Mouse (Mus musculus): ENCODE data around the gene Calcr.
"Not testable (repeated sequence)": the region's sequence is repeated elsewhere in the genome, so short reads cannot be mapped to it uniquely, and the experiment has no call there.

Gene Calcr

GRCm38 (mm10) chr6:3764230-3764764 lies at the start of gene Calcr:
Calcr (minus strand) TSS chr6:3764714.
- in situ Hi-C loops (cut with MboI; ENCODE audit: low sequenced_read_pairs) = no loop called here

- in situ Hi-C loops (cut with MboI; ENCODE audit: low sequenced_read_pairs) = no loop called here
Observed at GRCm38 (mm10) chr6:3767485-3767884, 3.0 kb upstream of the Calcr start.

GRCm38 (mm10) chr6:3763171-3763967 lies 1.1 kb downstream of the Calcr start:
- in situ Hi-C loops (cut with MboI; ENCODE audit: low sequenced_read_pairs) = no loop called here

- in situ Hi-C loops (cut with MboI; ENCODE audit: low sequenced_read_pairs) = no loop called here
Observed at GRCm38 (mm10) chr6:3751576-3751975, 12.9 kb downstream of the Calcr start.

- in situ Hi-C loops (cut with MboI; ENCODE audit: low sequenced_read_pairs) = loop anchor here (10.0 kb wide), 1 partner anchor 245 kb away; no protein-coding TSS in a partner anchor
Observed at GRCm38 (mm10) chr6:3749624-3750023, 14.9 kb downstream of the Calcr start.

GRCm38 (mm10) chr6:3745546-3745945 lies 19.0 kb downstream of the Calcr start:
- in situ Hi-C loops (cut with MboI; ENCODE audit: low sequenced_read_pairs) = loop anchor here (10.0 kb wide), 1 partner anchor 241 kb away; no protein-coding TSS in a partner anchor

- in situ Hi-C loops (cut with MboI; ENCODE audit: low sequenced_read_pairs) = loop anchor here (10.0 kb wide), 1 partner anchor 237 kb away; no protein-coding TSS in a partner anchor
Observed at GRCm38 (mm10) chr6:3741996-3742713, 22.4 kb downstream of the Calcr start.

GRCm38 (mm10) chr6:3741296-3741695 lies 23.2 kb downstream of the Calcr start:
- in situ Hi-C loops (cut with MboI; ENCODE audit: low sequenced_read_pairs) = loop anchor here (10.0 kb wide), 1 partner anchor 236 kb away; no protein-coding TSS in a partner anchor

- in situ Hi-C loops (cut with MboI; ENCODE audit: low sequenced_read_pairs) = no loop called here
Observed at GRCm38 (mm10) chr6:3730246-3730867, 34.2 kb downstream of the Calcr start.

GRCm38 (mm10) chr6:3688087-3688642 lies 76.3 kb downstream of the Calcr start:
- in situ Hi-C loops (cut with MboI; ENCODE audit: low sequenced_read_pairs) = no loop called here

GRCm38 (mm10) chr6:3678286-3678685 lies 86.2 kb downstream of the Calcr start:
- in situ Hi-C loops (cut with MboI; ENCODE audit: low sequenced_read_pairs) = not testable (repeated sequence)

- in situ Hi-C loops (cut with MboI; ENCODE audit: low sequenced_read_pairs) = no loop called here
Observed at GRCm38 (mm10) chr6:3677806-3678205, 86.7 kb downstream of the Calcr start.

- in situ Hi-C loops (cut with MboI; ENCODE audit: low sequenced_read_pairs) = not testable (repeated sequence)
Observed at GRCm38 (mm10) chr6:3671941-3672340, 92.6 kb downstream of the Calcr start.

GRCm38 (mm10) chr6:3664147-3664716 lies 100.3 kb downstream of the Calcr start:
- in situ Hi-C loops (cut with MboI; ENCODE audit: low sequenced_read_pairs) = no loop called here

GRCm38 (mm10) chr6:3658405-3658804 lies 106.1 kb downstream of the Calcr start:
- in situ Hi-C loops (cut with MboI; ENCODE audit: low sequenced_read_pairs) = no loop called here

Data from CH12F3 (cell line).